Mouse (Mus musculus) hindbrain, embryonic 11.5 days (tissue): ENCODE results near the gene Spn. TPM values are rescaled to one million over a fixed set of nuclear protein-coding genes. Genes with fewer than 3 reads are reported as not detected.

Source experiments
- ATAC-seq: fragments of 200-750 bp; cut with Nextera tagmentation; 2 replicates; pipeline ENCODE4 v1.8.0; 2017; ENCODE audit warnings: mild to moderate bottlenecking, moderate TSS enrichment, moderate library complexity; ENCODE audit not compliant: low FRiP score
- DNase-seq: peaks from one replicate; pipeline ENCODE4 v3.0.0-alpha.2; 2015; ENCODE audit warnings: low spot score
- H3K27ac ChIP-seq: fragments of 300-500 bp; sonication (generic); 2 replicates; pipeline ENCODE4 v1.5.1; 2014; ENCODE audit warnings: mild to moderate bottlenecking, low read depth, low read length
- H3K27me3 ChIP-seq: fragments of 300-500 bp; sonication (generic); 2 replicates; pipeline ENCODE4 v1.6.1; 2014; ENCODE audit warnings: mild to moderate bottlenecking, low read length, moderate library complexity, mixed read lengths; ENCODE audit not compliant: control insufficient read depth, insufficient read depth
- H3K36me3 ChIP-seq: fragments of 300-500 bp; sonication (generic); 2 replicates; pipeline ENCODE4 v1.6.1; 2014; ENCODE audit warnings: mild to moderate bottlenecking, low read length, moderate library complexity, mixed read lengths; ENCODE audit not compliant: control insufficient read depth, insufficient read depth
- H3K4me1 ChIP-seq: fragments of 300-500 bp; sonication (generic); replicated peaks from 2 replicates; pipeline ENCODE4 v1.6.1; 2014; ENCODE audit warnings: low read length, mixed read lengths; ENCODE audit not compliant: control insufficient read depth, insufficient read depth
- H3K4me2 ChIP-seq: fragments of 300-500 bp; sonication (generic); replicated peaks from 2 replicates; pipeline ENCODE4 v1.6.1; 2014; ENCODE audit warnings: mild to moderate bottlenecking, low read depth, low read length
- H3K4me3 ChIP-seq: fragments of 300-500 bp; sonication (generic); 2 replicates; pipeline ENCODE4 v1.5.1; 2014; ENCODE audit warnings: low read depth, low read length
- H3K9ac ChIP-seq: fragments of 300-500 bp; sonication (generic); 2 replicates; pipeline ENCODE4 v1.6.1; 2014; ENCODE audit warnings: low read depth, low read length
- H3K9me3 ChIP-seq: fragments of 300-500 bp; sonication (generic); 2 replicates; pipeline ENCODE4 v1.6.1; 2016; ENCODE audit warnings: low read length; ENCODE audit not compliant: control insufficient read depth
- WGBS: fragments of 180-500 bp; shearing (Covaris S2); extraction: QIAGEN DNeasy Blood & Tissue Kit; methylation state at CpG from one replicate; pipeline ENCODE4 v1.1.7; 2014; 5-methylcytosine and 5-hydroxymethylcytosine counted together
- polyA plus RNA-seq: library from polyadenylated mRNA; unstranded; fragments of >200 nt; fragmentation: Nextera tagmentation; extraction: Ambion mirVana; gene quantifications from 2 replicates; pipeline ENCODE4 v1.2.1, GENCODE M21; 2014

Spn gene
- polyA plus RNA-seq, 1 experiment from 2014 or later: 0.08 TPM

DNA sequence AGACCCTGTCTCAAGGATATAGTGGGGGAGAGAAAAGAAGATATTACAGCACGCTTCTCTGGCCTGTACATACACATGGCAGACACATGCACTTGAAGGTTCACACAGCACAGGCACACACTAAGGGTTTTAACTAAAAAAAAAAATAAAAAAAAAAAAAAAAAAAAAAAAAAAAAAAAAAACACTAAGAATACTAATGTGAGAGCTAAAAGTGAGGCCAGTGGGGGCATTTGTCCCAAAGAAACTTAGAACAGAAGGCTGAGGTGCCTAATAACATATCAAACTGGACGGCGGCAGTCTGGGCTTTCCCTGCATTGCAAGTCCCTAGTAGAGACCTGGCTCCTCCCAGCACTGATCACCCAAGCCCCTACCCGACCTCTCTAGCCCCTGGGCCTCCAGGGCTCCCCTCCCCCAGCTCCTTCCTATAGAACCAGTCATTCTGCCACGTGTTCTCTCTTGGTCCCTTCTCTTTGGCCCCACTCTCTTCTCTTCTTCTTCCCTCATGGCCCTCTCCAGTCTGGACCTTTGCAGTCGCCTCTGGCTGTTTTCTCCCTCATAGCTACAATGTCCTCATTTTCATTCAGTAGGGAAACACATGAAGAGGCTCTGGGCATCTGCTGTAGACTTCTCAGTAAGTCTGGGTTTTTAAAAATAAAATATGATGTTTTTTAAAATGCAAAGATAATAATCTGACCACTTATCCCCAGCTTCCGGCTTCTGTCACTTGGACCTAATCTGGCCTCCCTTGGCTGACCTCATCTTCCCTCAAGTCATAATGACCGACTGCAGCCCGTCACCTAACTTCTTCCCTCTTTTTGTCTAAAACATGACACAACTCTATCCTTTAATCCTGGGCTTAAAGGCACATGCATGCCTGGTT is 8.0 kb upstream of the Spn start:
- no peaks in the 10 kb centered on the region for H3K9me3 ChIP-seq
- no peaks in the 10 kb centered on the region for H3K27me3 ChIP-seq
- DNase-seq (peak; percentile 23), ATAC-seq (no peak)
- no peaks in the 10 kb centered on the region for H3K4me1 ChIP-seq
- WGBS: 56% methylated on average over 9 of the region's 9 CpGs
- no peak overlapping the region for H3K27ac ChIP-seq
- no peak overlapping the region for H3K4me2 ChIP-seq
- no peaks in the 10 kb centered on the region for H3K36me3 ChIP-seq
- no peak overlapping the region for H3K4me3 ChIP-seq
- no peak overlapping the region for H3K9ac ChIP-seq

GRCm38 (mm10) chr7:127144412-127144811 is 6.8 kb upstream of the Spn start:
- no peak for ATAC-seq
- H3K9ac ChIP-seq: no peak overlapping the region
- no peak overlapping the region for H3K4me2 ChIP-seq
- no peaks in the 10 kb centered on the region for H3K27me3 ChIP-seq
- H3K4me3 ChIP-seq: no peak overlapping the region
- no peak for DNase-seq
- no peaks in the 10 kb centered on the region for H3K36me3 ChIP-seq
- WGBS: 86% methylated on average over 7 of the region's 7 CpGs
- no peaks in the 10 kb centered on the region for H3K9me3 ChIP-seq
- H3K27ac ChIP-seq: no peak overlapping the region
- no peaks in the 10 kb centered on the region for H3K4me1 ChIP-seq

DNA sequence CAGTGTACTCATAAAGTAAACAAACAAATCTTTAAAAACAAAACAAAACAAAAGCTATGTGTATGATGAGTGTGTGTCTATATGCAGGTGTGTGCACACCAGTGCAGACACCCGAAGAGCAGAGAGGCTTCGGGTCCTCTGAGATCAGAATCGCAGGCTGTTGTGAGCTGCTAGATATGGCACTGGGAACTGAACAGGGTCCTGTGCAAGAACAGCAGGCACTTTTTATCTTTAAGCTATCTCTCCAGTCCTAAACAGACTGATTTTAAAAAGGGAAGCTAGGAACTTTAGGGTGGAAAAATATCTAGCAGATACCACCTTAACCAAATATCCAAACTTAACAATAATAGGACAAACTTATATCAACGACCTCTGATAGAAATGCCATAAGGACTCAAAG is 5.0 kb upstream of the Spn start:
- ATAC-seq: no peak
- WGBS: 81% methylated on average over 4 of the region's 4 CpGs
- H3K36me3 ChIP-seq: no peaks in the 10 kb centered on the region

GRCm38 (mm10) chr7:127142214-127142613 is 4.6 kb upstream of the Spn start:
- Histone ChIP-seq H3K36me3 (no peaks in the 10 kb centered on the region), H3K27me3 (no peaks in the 10 kb centered on the region), H3K4me2 (no peak overlapping the region), H3K9me3 (no peaks in the 10 kb centered on the region), H3K4me1 (no peaks in the 10 kb centered on the region), H3K4me3 (no peak overlapping the region), H3K27ac (no peak overlapping the region), H3K9ac (no peak overlapping the region)
- DNase-seq (no peak), ATAC-seq (no peak)
- WGBS: 54% methylated on average over 2 of the region's 2 CpGs

More for the DNA sequence above, 5.0 kb upstream of the Spn start:
- Histone ChIP-seq H3K4me3 (no peak overlapping the region), H3K9ac (no peak overlapping the region), H3K9me3 (no peaks in the 10 kb centered on the region), H3K4me2 (no peak overlapping the region), H3K4me1 (no peaks in the 10 kb centered on the region), H3K27ac (no peak overlapping the region), H3K27me3 (no peaks in the 10 kb centered on the region)
- no peak for DNase-seq

- Histone ChIP-seq H3K9me3 (no peaks in the 10 kb centered on the region), H3K27ac (no peak overlapping the region), H3K4me3 (no peak overlapping the region), H3K36me3 (no peaks in the 10 kb centered on the region), H3K4me1 (no peaks in the 10 kb centered on the region), H3K9ac (no peak overlapping the region), H3K27me3 (no peaks in the 10 kb centered on the region), H3K4me2 (no peak overlapping the region)
- DNase-seq (no peak), ATAC-seq (no peak)
- WGBS: 71% methylated on average over 7 of the region's 7 CpGs
These were observed 3.2 kb upstream of the Spn start for GRCm38 (mm10) chr7:127140623-127141404.

DNA sequence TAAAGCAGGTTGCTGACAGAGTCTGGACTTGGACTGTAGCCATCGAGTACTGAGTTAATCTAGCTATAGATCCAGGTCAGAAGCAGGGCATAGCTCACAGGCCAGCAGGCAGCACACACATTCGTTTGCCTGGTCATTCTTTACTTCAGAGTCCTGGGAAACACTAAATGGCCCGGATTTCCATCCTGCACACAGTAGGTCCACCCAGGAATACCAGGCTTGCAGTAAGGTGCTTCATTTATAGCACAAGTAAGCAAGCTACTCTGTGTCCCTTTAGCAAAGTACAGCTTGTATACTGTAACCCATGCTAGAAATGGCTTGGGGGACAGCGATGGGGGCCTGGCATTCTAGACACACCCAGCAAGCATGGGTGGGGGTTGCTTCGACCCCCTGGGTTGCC is 1.9 kb upstream of the Spn start:
- DNase-seq: no peak
- Histone ChIP-seq H3K27ac (no peak overlapping the region), H3K9ac (no peak overlapping the region), H3K4me2 (no peak overlapping the region), H3K27me3 (no peaks in the 10 kb centered on the region), H3K4me3 (no peak overlapping the region), H3K4me1 (no peaks in the 10 kb centered on the region), H3K9me3 (no peaks in the 10 kb centered on the region), H3K36me3 (no peaks in the 10 kb centered on the region)
- no peak for ATAC-seq
- WGBS: 60% methylated on average over 5 of the region's 5 CpGs

GRCm38 (mm10) chr7:127139100-127139499 is 1.5 kb upstream of the Spn start:
- Histone ChIP-seq H3K4me2 (no peak overlapping the region), H3K27me3 (no peaks in the 10 kb centered on the region), H3K4me3 (no peak overlapping the region), H3K4me1 (no peaks in the 10 kb centered on the region), H3K9ac (no peak overlapping the region), H3K27ac (no peak overlapping the region), H3K9me3 (no peaks in the 10 kb centered on the region), H3K36me3 (no peaks in the 10 kb centered on the region)
- 94% methylated on average over 7 of the region's 7 CpGs for WGBS
- ATAC-seq (no peak), DNase-seq (no peak)

DNA sequence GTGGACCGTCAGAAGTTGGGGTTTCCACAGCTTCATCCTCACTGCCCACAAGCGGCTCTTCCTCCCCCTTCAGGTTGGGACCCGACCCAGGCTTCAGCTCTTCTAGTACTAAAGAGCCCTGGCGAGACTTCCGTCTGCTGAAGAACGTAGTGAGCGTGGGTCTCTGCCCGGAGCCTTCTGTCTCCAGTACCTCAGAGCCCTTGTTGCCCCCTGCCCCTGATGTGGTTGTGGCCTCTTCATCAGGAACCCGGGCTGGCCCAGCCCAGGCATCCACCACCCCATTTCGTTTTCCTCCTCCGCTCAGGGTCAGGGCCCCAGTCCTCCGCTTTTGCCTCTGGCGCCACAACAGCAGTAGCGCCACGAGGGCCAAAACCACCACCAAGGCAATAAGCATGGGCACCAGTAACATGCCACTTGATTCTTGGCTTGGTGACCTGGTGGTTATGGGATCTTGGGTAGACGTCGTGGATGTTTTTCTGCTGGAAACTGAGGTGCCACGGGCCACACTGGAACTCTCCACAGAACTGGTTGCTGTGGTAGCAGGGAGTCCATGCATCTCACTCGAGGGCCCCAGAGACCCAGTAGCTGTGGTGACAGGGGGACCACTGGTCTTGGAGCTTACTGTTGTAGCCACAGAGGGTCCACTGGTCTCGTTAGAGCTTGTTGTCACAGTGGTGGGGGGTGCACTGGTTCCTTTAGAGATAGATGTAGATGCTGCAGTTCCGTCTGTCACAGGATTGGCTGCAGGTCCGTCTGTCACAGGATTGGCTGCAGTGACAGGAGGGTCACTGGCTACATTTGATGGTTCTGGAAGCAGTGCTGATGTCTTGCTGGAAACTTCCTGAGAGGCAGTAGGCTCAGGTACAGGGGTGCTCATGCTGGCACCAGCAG is 1.2 kb downstream of the Spn start:
- WGBS: 87% methylated on average over 22 of the region's 22 CpGs
- Histone ChIP-seq H3K9me3 (no peaks in the 10 kb centered on the region), H3K9ac (no peak overlapping the region), H3K27me3 (no peaks in the 10 kb centered on the region), H3K27ac (no peak overlapping the region), H3K36me3 (no peaks in the 10 kb centered on the region), H3K4me1 (no peaks in the 10 kb centered on the region), H3K4me3 (no peak overlapping the region), H3K4me2 (no peak overlapping the region)
- ATAC-seq (no peak), DNase-seq (no peak)
